Mouse (Mus musculus): ENCODE data around the gene Chmp4b.

Chmp4b gene

DNA sequence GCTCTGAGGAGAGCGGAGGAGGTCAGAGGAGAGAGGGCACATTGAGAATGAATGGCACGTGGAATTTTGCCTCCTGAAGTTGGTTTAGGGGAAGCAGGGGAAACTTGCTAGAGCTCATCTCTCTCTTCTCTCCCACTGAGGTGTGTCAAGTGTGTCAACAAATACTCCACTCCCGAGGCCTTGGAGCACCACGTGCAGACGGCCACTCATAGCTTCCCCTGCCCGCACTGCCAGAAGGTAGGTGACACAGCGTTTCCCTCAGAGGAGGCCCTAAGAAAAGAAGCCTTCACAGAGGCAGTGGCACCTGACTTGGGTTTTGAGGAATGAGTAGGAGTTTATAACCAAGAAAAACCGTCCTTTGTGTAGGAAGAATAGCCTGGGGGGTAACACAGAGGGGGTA is 10.3 kb upstream of the Chmp4b start:
- no peak for DNase-seq (ENCODE audit: low read depth in 1 of 2, low spot score in 2 of 2)

DNA sequence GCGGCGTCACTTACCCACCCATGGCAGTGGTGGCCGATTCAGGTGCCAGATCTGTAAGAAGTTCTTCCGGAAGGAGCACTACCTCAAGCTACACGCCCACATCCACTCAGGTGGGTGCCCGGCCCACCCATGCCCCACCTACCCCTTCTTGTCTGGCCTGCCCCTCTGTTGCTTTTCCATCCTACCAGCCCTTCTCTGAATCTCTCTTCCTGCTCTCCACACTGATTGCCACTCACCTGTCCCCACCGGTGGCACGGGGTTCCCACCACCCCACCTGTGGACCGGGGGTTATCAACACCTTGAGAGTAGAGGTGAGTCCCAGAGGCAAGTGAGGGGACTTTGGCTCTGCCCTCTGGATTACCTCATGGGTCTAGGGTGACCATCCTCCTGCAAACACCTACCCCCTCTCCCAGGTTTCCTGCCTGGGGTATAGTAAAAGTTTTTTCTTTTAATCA is 9.5 kb upstream of the Chmp4b start:
- DNase-seq (ENCODE audit: low read depth in 1 of 2, low spot score in 2 of 2): no peak

DNA sequence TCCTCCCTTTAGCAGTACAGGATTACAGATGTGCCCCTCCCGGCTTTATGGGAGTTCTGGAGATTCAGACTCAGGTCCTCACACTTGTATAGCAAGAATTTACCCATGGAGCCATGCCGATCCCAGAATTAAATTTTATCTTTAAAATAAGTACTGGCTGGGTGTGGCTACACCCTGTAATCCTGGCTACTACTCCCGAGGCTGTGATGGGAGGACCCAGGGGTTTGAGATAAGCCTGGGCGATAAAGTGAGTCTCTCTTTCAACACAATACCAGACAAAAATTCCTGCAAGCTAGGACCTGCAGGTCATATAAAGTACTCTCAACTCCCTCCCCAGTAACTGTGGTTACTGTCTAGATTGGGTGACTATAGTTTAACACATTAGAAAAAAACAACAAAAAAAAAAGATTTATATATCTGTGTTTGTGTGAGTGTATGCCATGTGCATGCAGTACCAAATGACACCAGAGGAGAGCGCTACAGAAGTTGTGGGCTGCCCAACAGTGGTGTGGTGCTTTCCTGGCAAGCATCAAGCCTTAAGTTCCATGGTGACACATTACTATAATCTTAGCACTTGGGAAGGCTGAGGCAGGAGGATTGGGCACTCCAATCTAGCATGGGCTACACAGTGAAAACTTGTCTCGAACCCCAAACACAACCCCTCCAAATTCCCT is 8.7 kb upstream of the Chmp4b start:
- DNase-seq (ENCODE audit: low read depth in 1 of 2, low spot score in 2 of 2): no peak

DNA sequence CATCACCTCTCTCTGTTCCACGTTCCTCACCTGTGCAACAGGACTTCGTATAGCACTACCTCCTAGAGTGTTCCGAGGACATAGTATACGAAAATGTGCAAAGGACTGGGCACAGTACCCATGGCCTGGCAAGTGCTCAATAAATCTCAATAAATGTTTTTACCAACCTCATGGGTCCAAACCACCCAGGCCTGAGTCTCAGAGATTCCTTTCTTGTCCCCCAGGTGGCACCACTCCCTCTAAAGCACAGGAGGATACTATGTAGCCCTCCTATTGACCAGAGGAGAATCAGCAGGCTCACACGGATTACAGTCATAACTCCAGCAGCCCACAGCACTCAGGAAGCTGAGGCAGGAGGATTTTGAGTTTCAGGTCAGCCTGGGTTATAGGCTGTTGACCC is 4.9 kb upstream of the Chmp4b start:
- no peak for DNase-seq (ENCODE audit: low read depth in 1 of 2, low spot score in 2 of 2)

DNA sequence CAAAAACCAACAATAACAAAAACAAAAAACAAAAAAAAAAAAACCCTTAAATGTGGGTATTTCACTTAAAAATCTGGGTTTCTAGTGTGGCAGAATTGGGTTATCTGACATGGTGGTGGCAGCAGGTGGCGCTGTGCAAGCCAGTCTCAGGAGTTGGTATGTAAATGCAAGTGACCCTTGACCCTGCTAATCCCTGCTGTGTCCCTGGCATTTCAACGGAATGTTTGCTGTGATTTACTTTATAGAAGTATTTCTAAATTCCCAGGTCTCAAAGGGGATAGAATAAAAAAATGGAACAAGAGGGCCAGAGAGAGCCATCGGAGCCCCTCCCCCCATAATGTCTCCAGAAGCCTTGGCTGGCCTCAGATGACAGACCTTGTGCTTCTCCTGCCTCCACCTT is 3.4 kb upstream of the Chmp4b start:
- DNase-seq (ENCODE audit: low read depth in 1 of 2, low spot score in 2 of 2): no peak

DNA sequence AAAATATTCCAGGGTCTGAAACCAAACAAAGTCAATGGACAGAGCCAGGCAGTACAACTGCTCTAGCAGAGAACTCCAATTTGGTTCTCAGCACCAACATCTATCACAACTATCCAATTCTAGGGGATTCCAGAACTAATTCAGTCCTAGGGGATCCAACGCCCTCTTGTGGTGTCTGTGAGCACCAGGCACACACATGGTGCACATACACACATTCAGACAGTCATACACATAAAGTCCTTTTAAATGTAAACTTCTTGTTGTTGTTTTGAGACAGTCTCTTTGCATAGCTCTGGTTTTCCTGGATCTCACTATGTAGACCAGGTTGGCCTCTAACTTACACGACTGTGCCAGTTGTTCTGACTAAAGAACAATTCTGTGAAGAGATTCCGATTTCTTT is 1.1 kb upstream of the Chmp4b start:
- no peak for DNase-seq (ENCODE audit: low read depth in 1 of 2, low spot score in 2 of 2)

DNA sequence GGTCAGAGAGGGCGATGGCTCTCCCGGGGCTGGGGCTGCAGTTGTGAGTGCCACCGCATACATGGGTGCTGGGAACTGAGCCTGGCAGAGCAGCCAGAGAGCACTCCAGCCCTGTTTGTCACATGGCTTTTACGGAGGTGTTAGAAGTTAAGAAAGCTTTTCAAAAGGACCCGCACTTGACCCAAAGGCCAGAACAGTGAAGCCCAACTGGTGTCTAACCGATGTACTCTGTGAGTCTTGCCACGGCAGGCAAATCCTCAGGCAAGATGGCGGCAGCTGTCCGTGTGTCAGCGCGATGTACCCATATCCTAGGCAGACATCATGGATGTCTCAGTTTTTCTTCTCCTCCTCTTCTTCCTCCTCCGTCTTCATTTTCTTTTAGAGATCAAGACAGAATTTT is 3.5 kb downstream of the Chmp4b start:
- DNase-seq (ENCODE audit: low read depth in 1 of 2, low spot score in 2 of 2): no peak

DNA sequence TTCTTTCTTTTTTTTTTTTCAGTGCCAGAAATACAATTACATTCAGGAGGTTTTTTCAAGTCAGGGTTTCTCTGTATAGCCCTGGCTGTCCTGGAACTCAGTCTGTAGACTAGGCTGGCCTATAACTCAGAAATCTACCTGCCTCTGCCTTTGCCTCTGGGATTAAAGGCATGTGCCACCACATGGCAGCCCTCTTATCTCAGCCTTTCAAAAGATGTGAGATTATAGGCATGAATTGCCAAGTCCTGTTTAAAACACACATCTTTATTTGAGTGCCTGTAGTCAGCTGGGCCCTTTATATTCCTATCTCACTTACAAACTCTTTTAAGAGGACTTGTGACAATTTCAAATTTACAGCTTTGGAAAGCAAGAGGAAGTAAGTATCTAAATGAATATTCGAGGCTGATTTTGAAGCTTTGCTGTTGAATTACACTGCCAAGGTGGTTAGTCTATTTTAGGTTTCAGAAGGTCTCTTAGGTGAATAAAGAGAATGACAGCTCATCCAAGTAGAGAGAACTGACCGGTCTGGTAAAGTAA is 4.4 kb downstream of the Chmp4b start:
- DNase-seq (ENCODE audit: low read depth in 1 of 2, low spot score in 2 of 2): no peak

DNA sequence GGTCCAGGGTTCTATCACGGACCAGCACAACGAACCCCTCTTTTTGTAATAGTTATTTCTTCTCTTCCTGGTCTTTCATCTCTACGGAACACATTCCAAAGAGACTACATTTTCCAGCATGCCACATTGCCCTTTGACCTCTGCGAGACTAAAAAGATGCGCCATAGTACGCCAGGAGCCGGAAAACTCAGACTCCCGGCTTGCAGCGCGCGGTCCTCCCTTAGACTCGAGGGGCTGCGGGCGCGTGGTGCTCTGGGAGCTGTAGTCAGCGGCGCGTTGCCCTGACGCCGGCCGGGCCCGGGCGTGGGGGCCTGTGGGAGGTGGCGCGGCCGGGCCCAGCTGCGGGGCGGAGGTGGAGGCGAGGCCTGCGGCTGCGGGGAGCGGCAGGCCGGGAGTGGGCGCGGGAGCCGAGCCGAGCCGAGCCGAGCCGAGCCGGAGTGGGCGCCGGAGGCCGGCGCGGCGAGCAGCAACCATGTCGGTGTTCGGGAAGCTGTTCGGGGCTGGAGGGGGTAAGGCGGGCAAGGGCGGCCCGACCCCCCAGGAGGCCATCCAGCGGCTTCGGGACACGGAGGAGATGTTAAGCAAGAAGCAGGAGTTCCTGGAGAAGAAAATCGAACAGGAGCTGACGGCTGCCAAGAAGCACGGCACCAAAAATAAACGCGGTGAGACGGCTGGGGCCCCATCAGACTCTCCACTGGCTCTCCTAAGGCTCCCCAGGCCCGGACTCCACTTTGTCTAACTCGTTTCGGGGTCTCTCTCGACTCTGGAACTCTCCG is 5.4 kb downstream of the Chmp4b start:
- DNase-seq (ENCODE audit: low read depth in 1 of 2, low spot score in 2 of 2): peak; percentile 94 to 95

DNA sequence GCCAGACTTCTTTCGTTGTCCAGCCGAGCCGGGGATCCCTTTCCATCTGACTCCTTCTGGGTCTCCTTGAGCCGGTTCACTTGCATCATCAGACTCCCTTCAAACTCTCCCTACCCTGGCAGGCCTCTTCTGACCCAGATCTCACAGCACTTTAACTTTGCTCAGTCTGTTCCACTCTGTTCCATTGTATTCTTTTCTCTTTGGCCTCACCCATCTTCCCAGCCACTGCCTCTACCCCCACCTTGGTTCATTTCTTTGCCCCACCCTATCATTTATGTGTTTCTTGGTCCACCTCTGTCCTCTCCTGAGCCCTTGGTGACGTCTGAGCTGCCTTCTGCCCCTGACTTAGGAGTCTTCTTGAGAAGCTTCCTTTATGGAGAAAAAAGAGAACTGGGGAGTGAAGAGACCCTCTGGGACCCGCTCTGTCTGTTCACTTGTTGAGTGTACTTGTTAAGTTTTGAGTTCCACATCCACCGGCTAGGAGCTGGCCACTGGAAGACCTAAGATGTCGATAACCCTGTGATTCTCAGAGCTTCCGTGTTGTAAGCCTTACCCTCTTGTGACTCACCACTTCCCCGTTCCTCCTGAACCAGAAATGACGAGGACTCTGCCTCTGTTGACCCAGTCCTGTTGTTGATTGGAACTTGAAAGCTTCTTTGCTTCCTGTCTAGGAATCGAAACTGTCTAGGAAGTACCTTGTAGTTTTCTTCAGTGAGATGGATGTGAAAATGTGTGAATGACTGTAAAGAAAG is 6.2 kb downstream of the Chmp4b start:
- DNase-seq (ENCODE audit: low read depth in 1 of 2, low spot score in 2 of 2): peak; percentile 65

DNA sequence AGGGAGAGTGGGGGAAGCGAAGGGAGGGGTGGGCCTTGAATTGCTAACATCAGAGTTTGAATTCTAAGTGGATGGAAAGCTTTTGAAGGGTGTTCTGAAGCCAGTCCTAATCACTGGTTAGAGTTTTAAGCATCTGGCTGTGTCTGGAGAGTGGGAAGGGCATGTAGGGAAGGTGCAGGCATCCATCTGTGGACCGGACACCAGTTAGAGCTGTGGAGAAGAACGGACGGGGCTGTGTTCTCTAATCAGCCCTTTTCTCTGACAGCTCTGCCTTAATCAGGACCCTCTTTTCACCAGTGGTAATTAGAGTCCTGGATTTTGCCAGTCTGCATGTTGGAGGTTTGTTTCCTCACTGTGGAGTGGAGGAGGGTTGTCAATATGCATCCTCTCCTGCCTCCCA is 7.6 kb downstream of the Chmp4b start:
- DNase-seq (ENCODE audit: low read depth in 1 of 2, low spot score in 2 of 2): no peak

DNA sequence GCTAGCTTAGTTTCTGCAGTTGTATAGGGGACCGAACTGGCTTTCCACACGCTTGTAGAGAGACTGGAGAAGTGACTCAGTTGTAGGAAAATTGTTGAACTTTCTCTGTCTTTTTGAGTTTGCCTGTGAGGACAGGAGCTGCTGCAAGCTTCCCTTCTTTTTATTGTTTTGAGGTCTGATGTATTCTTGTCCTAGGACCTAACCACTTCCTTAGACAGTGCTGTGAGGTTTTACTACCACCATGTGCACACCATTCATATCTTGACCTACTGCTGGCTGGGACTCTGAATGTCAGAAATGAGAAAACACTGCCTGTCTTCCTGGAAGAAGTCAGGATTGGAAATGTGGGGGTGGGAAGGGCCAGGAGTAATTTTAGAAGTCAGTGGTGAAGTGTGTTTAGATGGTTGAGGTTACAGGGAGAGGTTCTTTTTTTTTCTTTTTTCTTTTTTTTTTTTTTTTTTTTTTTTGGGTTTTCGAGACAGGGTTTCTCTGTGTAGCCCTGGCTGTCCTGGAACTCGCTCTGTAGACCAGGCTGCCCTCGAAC is 8.1 kb downstream of the Chmp4b start:
- no peak for DNase-seq (ENCODE audit: low read depth in 1 of 2, low spot score in 2 of 2)

DNA sequence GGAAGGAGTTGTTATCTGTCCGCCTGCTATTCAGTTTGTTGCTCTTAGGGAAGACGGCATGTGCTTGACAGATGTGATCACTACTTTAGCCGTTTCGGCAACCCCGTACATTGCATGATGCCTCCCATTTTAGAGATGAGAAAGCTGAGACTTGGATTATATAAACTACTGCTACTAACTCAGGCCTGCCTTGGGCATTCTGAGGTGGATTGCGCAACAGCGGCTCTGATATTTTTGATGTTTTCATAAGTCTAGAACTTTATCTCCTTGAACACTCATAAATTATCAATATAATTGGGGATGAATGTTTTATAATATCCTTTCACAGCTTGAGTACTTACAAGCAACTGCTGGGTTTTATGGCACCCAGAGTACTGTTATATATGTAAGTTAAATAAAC is 17.2 kb downstream of the Chmp4b start:
- no peak for DNase-seq (ENCODE audit: low read depth in 1 of 2, low spot score in 2 of 2)

DNA sequence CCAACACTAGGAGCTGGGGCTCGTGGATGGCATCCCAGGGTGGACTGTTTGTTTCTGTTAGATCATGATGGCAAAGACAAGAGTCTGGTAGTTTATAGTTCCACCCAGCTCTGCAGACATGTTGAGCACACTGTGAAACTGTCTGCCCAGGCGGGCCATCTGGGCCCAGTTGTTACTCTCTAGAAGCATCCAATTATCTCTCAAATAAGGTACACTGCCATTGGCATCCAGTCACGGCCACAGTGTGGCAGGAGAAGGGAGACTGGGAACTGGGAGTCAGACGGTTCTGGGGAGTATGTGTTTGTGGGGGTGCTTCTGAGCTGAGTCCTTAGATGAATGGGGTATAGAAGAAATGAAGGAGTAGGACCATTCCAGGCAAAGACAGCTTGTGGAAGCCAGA is 18.6 kb downstream of the Chmp4b start:
- no peak for DNase-seq (ENCODE audit: low read depth in 1 of 2, low spot score in 2 of 2)

DNA sequence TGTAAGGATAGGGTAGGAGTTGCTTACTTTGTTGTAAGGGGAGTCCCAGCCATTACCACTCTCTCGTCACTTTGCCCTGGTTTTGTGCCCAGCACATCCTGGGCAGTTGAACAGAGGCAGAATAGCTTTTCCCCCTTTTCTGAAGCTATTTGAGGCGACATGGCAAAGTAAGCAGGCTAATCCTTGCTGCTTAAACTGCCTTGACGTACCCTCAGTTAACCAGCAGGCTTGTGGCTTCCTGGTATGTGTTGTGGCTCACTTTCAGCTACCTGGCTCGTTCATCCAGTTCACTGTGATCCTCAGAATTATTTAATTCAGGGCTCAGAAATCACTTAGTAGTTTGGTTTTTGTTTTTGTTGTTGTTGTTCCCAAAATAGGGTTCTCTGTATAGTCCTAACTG is 19.2 kb downstream of the Chmp4b start:
- no peak for DNase-seq (ENCODE audit: low read depth in 1 of 2, low spot score in 2 of 2)

DNA sequence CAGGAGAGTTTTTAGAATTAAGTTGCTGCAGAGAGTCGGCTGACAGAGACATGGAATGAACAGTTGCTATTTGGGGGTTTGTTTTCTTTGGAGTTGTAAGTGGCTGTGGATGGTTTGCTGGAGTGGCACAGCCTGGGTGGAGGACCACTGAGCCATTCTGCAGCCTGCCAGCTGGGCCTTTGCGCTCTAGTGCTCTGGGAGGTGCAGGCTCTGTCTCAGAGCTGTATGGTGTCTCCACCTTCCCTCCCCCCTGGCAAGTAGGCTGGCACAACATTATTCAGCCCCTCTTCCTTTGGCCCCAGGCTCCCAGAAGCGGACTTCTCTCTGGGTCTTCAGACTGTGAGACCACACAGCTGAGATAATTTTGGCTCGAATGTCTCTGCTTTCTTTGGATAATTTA is 22.5 kb downstream of the Chmp4b start:
- DNase-seq (ENCODE audit: low read depth in 1 of 2, low spot score in 2 of 2): no peak

DNA sequence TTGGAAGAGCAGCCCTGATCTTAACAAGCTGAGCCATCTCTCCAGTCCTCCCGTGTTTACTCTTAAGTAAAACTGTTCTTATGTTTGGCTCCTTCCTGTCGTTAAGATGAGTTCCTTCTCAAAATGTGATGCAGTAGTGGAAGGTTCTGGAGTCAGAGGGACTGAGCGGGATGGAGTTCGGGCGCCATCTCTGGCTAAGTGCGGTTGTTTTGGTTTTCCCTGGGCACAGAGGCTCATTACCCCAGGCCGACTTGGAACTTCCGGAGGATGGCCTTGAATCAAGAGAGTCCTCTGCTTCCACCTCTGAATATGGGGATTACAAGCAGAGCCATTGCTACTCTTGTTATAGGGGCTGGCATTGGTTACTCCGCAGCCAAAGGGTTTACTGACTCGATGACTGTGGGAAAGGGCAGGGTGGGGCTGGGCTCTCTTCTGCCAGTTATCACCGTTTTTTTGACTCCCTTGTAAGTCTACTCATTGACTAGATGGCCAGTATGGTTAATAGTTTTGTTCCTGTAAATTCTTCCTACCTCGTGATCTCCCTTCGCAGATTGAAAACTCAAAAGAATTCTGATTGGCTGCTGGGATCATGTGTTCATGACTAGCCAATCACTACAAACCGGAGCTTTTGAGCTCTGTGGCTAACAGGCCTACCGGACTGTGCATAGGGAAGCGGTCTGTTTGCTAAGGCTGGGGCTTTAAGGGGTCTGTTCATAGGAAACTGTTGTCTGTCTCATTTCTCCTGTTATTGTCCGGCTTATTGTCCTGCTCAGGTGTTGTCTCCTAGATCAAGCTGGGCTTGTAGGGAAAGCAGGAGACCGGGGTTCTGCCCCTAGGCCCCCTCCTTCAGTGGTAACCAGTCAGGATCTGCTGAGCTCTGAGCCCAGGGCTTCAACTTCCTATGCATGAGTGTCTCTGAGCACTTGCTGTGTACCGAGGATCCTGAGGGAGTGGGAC is 25.4 kb downstream of the Chmp4b start:
- DNase-seq (ENCODE audit: low read depth in 1 of 2, low spot score in 2 of 2): peak in 1 of 2 experiments; percentile 14

DNA sequence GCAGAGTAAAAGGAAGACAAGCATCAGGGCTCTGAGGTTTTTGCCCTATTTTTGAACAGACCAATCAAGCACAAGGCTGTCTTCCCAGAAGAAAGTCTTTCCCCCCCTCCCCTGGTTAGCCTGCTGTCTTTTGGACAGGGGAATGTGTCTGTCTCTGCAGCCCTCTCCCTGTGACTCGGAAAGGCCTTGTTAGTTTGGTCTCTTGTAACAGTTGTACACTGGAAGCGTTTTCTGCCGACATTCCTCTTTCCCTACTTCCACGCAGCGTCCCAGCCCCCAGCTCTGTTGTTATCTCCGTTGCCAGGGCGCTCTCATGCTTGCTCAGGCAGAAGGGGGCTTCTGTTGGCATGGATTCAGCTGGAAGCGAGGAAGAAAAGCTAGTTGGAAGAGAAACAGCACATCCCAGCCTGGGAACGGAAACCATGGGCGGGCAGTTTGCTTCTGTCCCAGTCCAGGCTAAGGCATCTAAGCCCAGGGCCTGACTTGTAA is 26.2 kb downstream of the Chmp4b start:
- DNase-seq (ENCODE audit: low read depth in 1 of 2, low spot score in 2 of 2): no peak

DNA sequence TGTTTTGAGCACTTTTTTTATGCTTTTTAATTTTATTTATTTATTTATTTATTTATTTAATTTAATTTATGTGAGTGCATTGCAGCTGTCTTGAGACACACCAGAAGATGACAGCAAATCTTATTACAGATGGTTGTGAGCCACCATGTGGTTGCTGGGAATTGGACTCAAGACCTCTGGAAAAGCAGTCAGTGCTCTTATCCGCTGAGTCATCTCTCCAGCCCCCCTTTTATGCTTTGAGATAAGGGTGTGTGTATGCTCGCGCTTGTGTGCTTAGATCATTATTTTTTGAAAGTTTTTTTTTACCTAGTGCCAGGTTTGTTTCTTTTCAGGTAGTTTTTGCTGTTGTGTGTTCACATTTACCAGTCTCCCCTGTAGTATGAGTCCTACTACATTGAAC is 27.5 kb downstream of the Chmp4b start:
- no peak for DNase-seq (ENCODE audit: low read depth in 1 of 2, low spot score in 2 of 2)

DNA sequence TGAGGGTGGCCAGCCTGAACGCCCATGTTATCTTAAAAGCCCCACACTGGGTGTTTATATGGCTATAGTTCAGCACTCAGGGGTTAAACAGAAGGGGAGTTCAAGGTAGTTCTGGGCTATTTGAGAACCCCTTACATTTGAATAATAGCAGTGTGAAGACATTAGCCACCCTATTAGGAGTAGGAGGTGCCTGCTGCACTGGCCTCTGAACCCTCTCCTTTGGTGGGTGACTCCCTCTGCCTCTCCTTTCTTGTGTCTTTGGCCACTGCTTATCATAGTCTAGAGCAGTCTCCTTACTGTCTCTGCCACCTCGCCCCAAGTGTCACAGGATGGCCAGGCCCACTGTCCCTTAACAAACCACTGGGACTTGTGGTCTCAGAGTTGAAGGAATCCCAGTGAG is 28.8 kb downstream of the Chmp4b start:
- DNase-seq (ENCODE audit: low read depth in 1 of 2, low spot score in 2 of 2): no peak

Measured in monocyte, adult 2 months (primary cell).